Mouse (Mus musculus): ENCODE results near the gene Rnf144b. TPM values are rescaled to one million over a fixed set of nuclear protein-coding genes. Genes with fewer than 3 reads are reported as not detected.

Rnf144b gene
- polyA plus RNA-seq, 1 experiment from 2014 or later = 1.5 TPM

Other genes starting within 250 kb of the Rnf144b start
- gene Kif13a, start 192.8 kb upstream of the Rnf144b start, polyA plus RNA-seq (2015; fragmentation: Nextera tagmentation; extraction: Ambion mirVana) = 11.7 and 12.6 TPM in 2 replicates
- gene Nhlrc1, start 107.8 kb upstream of the Rnf144b start, polyA plus RNA-seq (2015; fragmentation: Nextera tagmentation; extraction: Ambion mirVana) = 2.6 and 2.8 TPM in 2 replicates
- gene Kdm1b, start 79.2 kb upstream of the Rnf144b start, polyA plus RNA-seq (2015; fragmentation: Nextera tagmentation; extraction: Ambion mirVana) = 10.7 and 11.5 TPM in 2 replicates
- gene Tpmt, start 77.9 kb upstream of the Rnf144b start, polyA plus RNA-seq (2015; fragmentation: Nextera tagmentation; extraction: Ambion mirVana) = 22.6 and 24.8 TPM in 2 replicates
- gene Dek, start 16.5 kb upstream of the Rnf144b start, polyA plus RNA-seq (2015; fragmentation: Nextera tagmentation; extraction: Ambion mirVana) = 221 and 256 TPM in 2 replicates

All from lung, embryonic 16.5 days (tissue).